Mouse (Mus musculus) hindbrain, embryonic 14.5 days (tissue): Measurements from ENCODE around the gene Zfp689. TPM values are rescaled to one million over a fixed set of nuclear protein-coding genes. Genes with fewer than 3 reads are reported as not detected.

Experiments used
- ATAC-seq: fragments of 200-750 bp; cut with Nextera tagmentation; 2 replicates; pipeline ENCODE4 v1.8.0; 2017; ENCODE audit warnings: moderate number of reproducible peaks, mild to moderate bottlenecking, moderate TSS enrichment, moderate library complexity; ENCODE audit not compliant: low FRiP score
- DNase-seq: peaks from one replicate; pipeline ENCODE4 v3.0.0-alpha.2; 2015; ENCODE audit warnings: low spot score
- H3K27ac ChIP-seq: fragments of 300-500 bp; sonication (generic); 2 replicates; pipeline ENCODE4 v1.5.1; 2014; ENCODE audit warnings: mild to moderate bottlenecking, moderate library complexity
- H3K27me3 ChIP-seq: fragments of 300-500 bp; sonication (generic); 2 replicates; pipeline ENCODE4 v1.6.1; 2014; ENCODE audit warnings: mild to moderate bottlenecking, low read length, mixed read lengths; ENCODE audit not compliant: control insufficient read depth, insufficient read depth
- H3K36me3 ChIP-seq: fragments of 300-500 bp; sonication (generic); replicated peaks from 2 replicates; pipeline ENCODE4 v1.6.1; 2014; ENCODE audit not compliant: control insufficient read depth, insufficient read depth
- H3K4me1 ChIP-seq: fragments of 300-500 bp; sonication (generic); replicated peaks from 2 replicates; pipeline ENCODE4 v1.6.1; 2014; ENCODE audit warnings: antibody characterized with exemption, low read length, mixed read lengths; ENCODE audit not compliant: control insufficient read depth, insufficient read depth
- H3K4me2 ChIP-seq: fragments of 300-500 bp; sonication (generic); replicated peaks from 2 replicates; pipeline ENCODE4 v1.6.1; 2014; ENCODE audit warnings: mild to moderate bottlenecking, moderate library complexity
- H3K4me3 ChIP-seq: fragments of 300-500 bp; sonication (generic); replicated peaks from 2 replicates; pipeline ENCODE4 v1.5.1; 2014; ENCODE audit warnings: mild to moderate bottlenecking, low read length
- H3K9ac ChIP-seq: fragments of 300-500 bp; sonication (generic); 2 replicates; pipeline ENCODE4 v1.6.1; 2014
- H3K9me3 ChIP-seq: fragments of 300-500 bp; sonication (generic); 2 replicates; pipeline ENCODE4 v1.6.1; 2016; ENCODE audit warnings: low read length; ENCODE audit not compliant: control insufficient read depth
- WGBS: fragments of 180-500 bp; shearing (Covaris S2); extraction: QIAGEN DNeasy Blood & Tissue Kit; methylation state at CpG from one replicate; pipeline ENCODE4 v1.1.7; 2014; 5-methylcytosine and 5-hydroxymethylcytosine counted together
- polyA plus RNA-seq: library from polyadenylated mRNA; unstranded; fragments of >200 nt; fragmentation: Nextera tagmentation; extraction: Ambion mirVana; gene quantifications from 2 replicates; pipeline ENCODE4 v1.2.1, GENCODE M21; 2014

Zfp689 gene
- polyA plus RNA-seq, 1 experiment from 2014 or later = 12.9 TPM

- ATAC-seq (no peak), DNase-seq (no peak)
- Histone ChIP-seq H3K27ac (peak overlapping the region; percentile 88), H3K9me3 (no peaks in the 10 kb centered on the region), H3K4me1 (peaks cover 26% of the 10 kb centered on the region), H3K4me3 (peak overlapping the region; percentile 84), H3K9ac (peak overlapping the region; percentile 93), H3K36me3 (peaks cover 67% of the 10 kb centered on the region), H3K27me3 (no peaks in the 10 kb centered on the region), H3K4me2 (peak overlapping the region; percentile 99)
- 5% methylated on average over 46 of the region's 48 CpGs for WGBS
Measured at GRCm38 (mm10) chr7:127479318-127480225, 30.6 kb upstream of the Zfp689 start.

GRCm38 (mm10) chr7:127478635-127479317 lies 29.8 kb upstream of the Zfp689 start, which contains the start of gene Fbrs:
Gene Fbrs, plus strand, starts transcription at chr7:127479199.
- Histone ChIP-seq H3K27me3 (no peaks in the 10 kb centered on the region), H3K36me3 (peaks cover 67% of the 10 kb centered on the region), H3K9me3 (no peaks in the 10 kb centered on the region), H3K4me2 (peak within 1 kb of the TSS; percentile 99), H3K4me3 (peak within 1 kb of the TSS; percentile 84), H3K4me1 (peaks cover 26% of the 10 kb centered on the region), H3K9ac (peak within 1 kb of the TSS; percentile 93), H3K27ac (peak within 1 kb of the TSS; percentile 88)
- WGBS = 1% methylated on average over 60 of the region's 62 CpGs
- ATAC-seq (peak; percentile 80), DNase-seq (peak; percentile 92)

- H3K27me3 ChIP-seq = no peaks in the 10 kb centered on the region
- H3K4me1 ChIP-seq = peaks cover 26% of the 10 kb centered on the region
- peak overlapping the region; percentile 93 for H3K9ac ChIP-seq
- H3K4me3 ChIP-seq = peak overlapping the region; percentile 84
- WGBS = under 1% methylated on average over 50 of the region's 50 CpGs
- H3K4me2 ChIP-seq = peak overlapping the region; percentile 99
- ATAC-seq (peak; percentile 93), DNase-seq (peak; percentile 99)
- peaks cover 67% of the 10 kb centered on the region for H3K36me3 ChIP-seq
- H3K27ac ChIP-seq = peak overlapping the region; percentile 88
- no peaks in the 10 kb centered on the region for H3K9me3 ChIP-seq
Measured at GRCm38 (mm10) chr7:127477687-127478634, 29.0 kb upstream of the Zfp689 start.

GRCm38 (mm10) chr7:127476855-127477254 lies 27.9 kb upstream of the Zfp689 start:
- H3K36me3 ChIP-seq = peaks cover 56% of the 10 kb centered on the region
- H3K9me3 ChIP-seq = no peaks in the 10 kb centered on the region
- peak overlapping the region; percentile 88 for H3K27ac ChIP-seq
- peak overlapping the region; percentile 84; the same call in 1 of the 2 replicates for H3K4me3 ChIP-seq
- ATAC-seq (no peak), DNase-seq (no peak)
- H3K4me2 ChIP-seq = peak overlapping the region; percentile 99
- peak overlapping the region; percentile 93 for H3K9ac ChIP-seq
- WGBS = 86% methylated on average over 4 of the region's 4 CpGs
- no peaks in the 10 kb centered on the region for H3K27me3 ChIP-seq
- peaks cover 35% of the 10 kb centered on the region for H3K4me1 ChIP-seq

GRCm38 (mm10) chr7:127476336-127476735 lies 27.4 kb upstream of the Zfp689 start:
- no peak overlapping the region for H3K4me2 ChIP-seq
- 98% methylated on average over 11 of the region's 11 CpGs for WGBS
- H3K4me3 ChIP-seq = no peak overlapping the region
- H3K27me3 ChIP-seq = no peaks in the 10 kb centered on the region
- ATAC-seq (no peak), DNase-seq (no peak)
- H3K9me3 ChIP-seq = no peaks in the 10 kb centered on the region
- no peak overlapping the region; the same call in 1 of the 2 replicates for H3K27ac ChIP-seq
- no peak overlapping the region; the same call in 1 of the 2 replicates for H3K9ac ChIP-seq
- H3K4me1 ChIP-seq = peaks cover 34% of the 10 kb centered on the region
- peaks cover 51% of the 10 kb centered on the region for H3K36me3 ChIP-seq

DNA sequence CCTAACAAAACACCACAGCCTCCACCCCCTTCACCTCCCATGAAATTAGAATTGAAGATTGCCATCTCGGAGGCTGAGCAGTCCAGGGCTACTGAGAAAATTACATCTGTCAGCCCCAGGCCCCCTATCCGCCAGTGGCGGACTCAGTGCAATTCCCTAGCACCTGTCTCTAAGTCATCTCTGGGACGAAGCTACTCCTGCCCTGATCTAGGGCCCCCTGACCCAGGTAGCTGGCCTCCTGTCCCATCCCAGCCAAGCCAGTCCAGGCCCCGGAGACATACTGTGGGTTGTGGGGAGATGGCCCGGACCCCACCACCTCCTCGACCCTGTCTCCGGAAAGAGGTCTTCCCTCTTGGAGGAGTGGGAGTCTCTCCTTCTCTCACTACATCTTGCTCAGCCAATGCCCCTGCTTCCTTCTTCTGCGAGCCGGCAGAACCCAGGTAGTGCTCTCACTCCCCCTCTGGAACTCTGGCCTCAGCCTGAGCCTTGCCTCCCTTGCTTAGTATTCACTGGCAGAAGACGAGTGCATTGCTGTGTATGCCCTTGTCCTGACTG lies 26.3 kb upstream of the Zfp689 start:
- DNase-seq (no peak), ATAC-seq (no peak)
- peaks cover 23% of the 10 kb centered on the region for H3K4me1 ChIP-seq
- no peak overlapping the region for H3K9ac ChIP-seq
- 92% methylated on average over 11 of the region's 11 CpGs for whole genome bisulfite sequencing
- H3K4me2 ChIP-seq = no peak overlapping the region
- H3K4me3 ChIP-seq = no peak overlapping the region
- no peak overlapping the region for H3K27ac ChIP-seq
- H3K9me3 ChIP-seq = no peaks in the 10 kb centered on the region
- no peaks in the 10 kb centered on the region for H3K27me3 ChIP-seq
- peaks cover 45% of the 10 kb centered on the region for H3K36me3 ChIP-seq

DNA sequence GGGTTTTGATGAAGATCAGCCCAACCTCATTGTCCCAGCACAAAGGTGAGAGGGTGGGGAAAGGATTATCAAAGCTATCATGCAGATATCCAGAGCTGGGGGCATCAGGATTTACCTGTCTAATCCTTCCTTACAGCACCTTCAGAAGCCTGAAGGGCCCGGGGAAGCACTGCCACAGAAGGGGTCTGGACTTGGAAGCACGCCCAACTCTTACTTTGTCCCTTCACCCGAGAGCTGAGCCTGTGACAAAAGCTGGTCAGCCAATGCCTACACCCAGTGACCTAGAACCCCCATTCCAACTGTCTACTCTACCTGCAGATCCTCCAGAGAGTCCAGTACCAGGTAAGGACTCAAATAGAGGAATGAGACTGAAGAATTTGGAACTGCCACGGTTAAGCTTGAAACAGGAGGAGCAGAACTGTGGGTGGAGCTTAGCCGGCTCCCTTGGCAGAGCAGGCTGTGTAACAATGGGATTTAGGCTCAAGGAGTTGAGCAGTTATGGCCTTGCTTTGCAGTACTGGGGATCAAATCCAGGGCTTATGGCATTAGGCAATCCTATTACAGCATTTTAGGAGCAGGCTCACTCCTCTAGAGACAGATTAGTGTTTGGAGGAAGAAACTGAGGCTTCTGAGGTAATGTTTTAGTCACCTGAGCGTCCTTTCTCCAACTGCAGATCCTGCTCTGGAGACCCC lies 25.6 kb upstream of the Zfp689 start:
- Histone ChIP-seq H3K27me3 (no peaks in the 10 kb centered on the region), H3K9me3 (no peaks in the 10 kb centered on the region), H3K9ac (no peak overlapping the region), H3K36me3 (peaks cover 41% of the 10 kb centered on the region), H3K4me3 (no peak overlapping the region), H3K4me2 (no peak overlapping the region), H3K27ac (no peak overlapping the region), H3K4me1 (peaks cover 16% of the 10 kb centered on the region)
- 85% methylated on average over 6 of the region's 6 CpGs for WGBS
- ATAC-seq (no peak), DNase-seq (no peak)

DNA sequence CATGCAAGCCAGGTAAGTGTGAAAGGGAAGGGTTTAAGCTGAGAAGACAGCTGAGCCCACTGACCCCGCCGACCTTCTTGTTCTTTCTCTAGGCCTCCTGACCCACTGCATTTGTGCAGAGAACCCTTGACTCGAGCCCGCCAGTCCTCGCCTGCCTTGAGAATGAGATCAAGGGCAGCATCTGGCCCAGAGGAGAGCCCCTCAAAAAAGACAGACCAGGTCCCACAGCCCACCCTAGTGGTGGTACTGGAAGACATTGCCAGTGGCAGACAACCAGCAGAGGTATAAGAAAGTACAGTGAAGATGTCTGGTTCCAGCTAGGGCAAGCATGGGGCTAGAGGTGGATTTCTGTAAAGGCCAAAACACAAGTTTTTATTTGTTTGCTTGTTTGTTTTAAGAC lies 24.7 kb upstream of the Zfp689 start:
- no peak for DNase-seq

More for the DNA sequence above, 24.7 kb upstream of the Zfp689 start:
- H3K27ac ChIP-seq = no peak overlapping the region
- no peak for ATAC-seq
- 87% methylated on average over 5 of the region's 5 CpGs for WGBS
- H3K9me3 ChIP-seq = no peaks in the 10 kb centered on the region
- H3K36me3 ChIP-seq = peaks cover 41% of the 10 kb centered on the region
- H3K4me3 ChIP-seq = no peak overlapping the region
- H3K27me3 ChIP-seq = no peaks in the 10 kb centered on the region
- H3K4me2 ChIP-seq = no peak overlapping the region
- H3K9ac ChIP-seq = no peak overlapping the region
- peaks cover 20% of the 10 kb centered on the region for H3K4me1 ChIP-seq
